Mouse (Mus musculus): ENCODE results near the gene Ppp1r13b. TPM values are rescaled to one million over a fixed set of nuclear protein-coding genes. Genes with fewer than 3 reads are reported as not detected.
"Not testable (repeated sequence)": the region's sequence is repeated elsewhere in the genome, so short reads cannot be mapped to it uniquely, and the experiment has no call there.

The Ppp1r13b gene
- 32.1 and 34.1 TPM in 2 replicates for polyA plus RNA-seq (2012; rRNA removed)

DNA sequence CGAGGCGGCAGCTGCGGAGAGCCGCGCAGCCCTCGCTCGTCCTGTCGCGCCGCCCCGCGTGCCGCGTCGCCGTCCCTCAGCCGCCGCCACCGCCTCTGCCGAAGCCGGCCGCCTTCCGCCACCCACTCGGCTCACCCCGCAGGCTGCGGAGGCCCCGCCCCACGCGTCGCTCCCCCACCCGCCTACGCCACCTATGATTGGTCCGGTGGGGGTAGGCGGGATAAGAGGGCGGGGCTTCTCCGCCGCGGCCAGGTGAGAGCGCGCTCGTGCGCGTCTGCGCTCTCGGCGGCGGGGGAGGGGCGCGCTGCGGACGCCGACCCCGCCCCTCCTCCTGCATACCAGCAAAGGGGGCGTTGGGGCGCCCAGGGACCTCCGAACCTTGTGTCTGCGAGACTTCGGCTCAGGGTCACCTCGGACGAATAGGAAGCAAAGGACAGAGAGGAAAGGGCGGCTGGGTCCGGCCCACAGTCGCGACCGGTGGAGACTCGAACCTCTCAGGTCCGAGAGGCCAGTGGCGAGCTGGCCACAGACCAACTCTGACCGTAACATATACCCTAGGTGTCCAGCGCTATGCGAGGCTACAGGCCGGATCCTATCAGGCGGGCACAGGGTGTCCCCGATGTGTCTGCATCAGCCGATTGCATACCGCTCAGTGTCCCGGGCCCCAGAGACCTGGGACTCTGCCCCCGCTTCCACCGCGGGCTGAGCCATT, at the start of gene Ppp1r13b:
Gene Ppp1r13b (minus strand): TSS at position 141 of the 712 bp plus-strand sequence.
- peak within 1 kb of the TSS; percentile 90 for H3K4me3 ChIP-seq (ENCODE audit: insufficient read depth, low read length)
- peak within 1 kb of the TSS; percentile 26 for H3K27ac ChIP-seq (ENCODE audit: insufficient read depth, low read length)
- TF ChIP-seq POLR2A (IDR thresholded peaks at IDR 0.05; ENCODE audit: extremely low read depth, insufficient read depth, low read length) (peak; percentile 49; the same call in 1 of the 2 replicates), CTCF (IDR thresholded peaks at IDR 0.05; ENCODE audit: extremely low read depth, insufficient read depth, low read length) (no peak)
- H3K4me1 ChIP-seq (ENCODE audit: control insufficient read depth, insufficient read depth, low read length) = no peaks in the 10 kb centered on the region

DNA sequence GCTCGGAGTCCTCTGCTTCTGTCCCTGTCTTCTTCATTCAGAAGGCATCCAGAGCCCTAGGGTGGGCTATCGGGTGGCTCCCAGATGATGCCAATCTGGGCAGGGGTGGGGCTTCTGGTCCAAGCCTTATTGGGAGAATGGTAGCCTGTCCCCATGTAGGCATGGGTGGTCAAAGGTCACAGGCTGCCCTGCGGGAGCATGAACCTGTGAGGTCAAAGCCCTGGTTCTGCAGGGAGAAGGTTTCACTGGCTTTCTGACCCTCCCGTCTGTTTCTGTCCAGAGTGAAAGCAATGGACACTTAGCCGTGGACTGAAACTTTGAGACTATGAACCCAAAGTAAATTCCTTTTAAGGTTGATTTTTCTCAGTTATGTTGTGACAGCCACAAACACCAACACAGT, 48.3 kb upstream of the Ppp1r13b start:
- TF ChIP-seq CTCF (IDR thresholded peaks at IDR 0.05; ENCODE audit: extremely low read depth, insufficient read depth, low read length) = no peak
- TF ChIP-seq POLR2A (IDR thresholded peaks at IDR 0.05; ENCODE audit: extremely low read depth, insufficient read depth, low read length) = no peak
- Histone ChIP-seq H3K4me1 (ENCODE audit: control insufficient read depth, insufficient read depth, low read length) (no peaks in the 10 kb centered on the region), H3K27ac (ENCODE audit: insufficient read depth, low read length) (no peak overlapping the region), H3K4me3 (ENCODE audit: insufficient read depth, low read length) (no peak overlapping the region)

DNA sequence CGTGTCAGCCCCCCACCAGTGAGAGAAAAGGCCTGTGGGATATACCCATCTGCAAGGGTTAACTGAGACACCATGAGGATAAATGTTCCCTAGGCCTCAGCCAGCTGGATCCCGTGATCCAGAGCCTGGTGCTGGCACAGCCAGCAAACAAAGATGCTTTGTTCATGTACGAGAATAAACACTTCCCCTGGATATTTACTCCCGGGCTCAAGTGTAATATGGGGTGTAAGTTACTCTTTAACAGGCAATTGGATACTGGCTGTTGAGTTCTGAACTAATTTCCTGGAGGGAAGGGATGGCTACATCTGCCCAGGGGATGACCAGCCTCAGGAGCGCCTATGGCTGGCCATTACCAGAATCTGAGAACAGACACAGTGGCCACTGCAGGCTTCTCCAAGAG, 43.8 kb upstream of the Ppp1r13b start:
- Histone ChIP-seq H3K27ac (ENCODE audit: insufficient read depth, low read length) (peak overlapping the region; percentile 72), H3K4me1 (ENCODE audit: control insufficient read depth, insufficient read depth, low read length) (0 out of 2 replicates have a peak, but pooled peaks cover 1% of the 10 kb centered on the region), H3K4me3 (ENCODE audit: insufficient read depth, low read length) (no peak overlapping the region)
- TF ChIP-seq POLR2A (IDR thresholded peaks at IDR 0.05; ENCODE audit: extremely low read depth, insufficient read depth, low read length) (no peak), CTCF (IDR thresholded peaks at IDR 0.05; ENCODE audit: extremely low read depth, insufficient read depth, low read length) (no peak)

DNA sequence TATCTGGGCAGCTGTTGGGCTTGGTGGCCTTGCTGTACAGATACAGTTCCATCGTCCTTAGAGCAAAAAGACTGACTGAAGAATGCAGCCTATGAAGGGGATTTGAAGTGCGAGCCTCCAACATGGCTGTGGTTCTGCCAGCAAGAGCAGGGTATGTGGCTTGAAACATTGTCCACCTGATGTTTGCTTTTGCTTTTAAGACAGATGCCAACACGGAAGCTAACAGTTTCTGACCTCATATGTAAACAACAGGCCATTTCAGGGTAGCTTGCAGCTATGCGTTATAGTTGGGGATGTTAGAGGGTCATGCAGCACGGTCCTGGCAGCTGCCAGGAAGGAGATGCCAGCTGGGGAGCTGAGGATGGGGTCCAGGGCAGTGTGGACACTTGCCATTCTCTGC, 42.6 kb upstream of the Ppp1r13b start:
- H3K4me3 ChIP-seq (ENCODE audit: insufficient read depth, low read length) = no peak overlapping the region
- TF ChIP-seq POLR2A (IDR thresholded peaks at IDR 0.05; ENCODE audit: extremely low read depth, insufficient read depth, low read length) (no peak), CTCF (IDR thresholded peaks at IDR 0.05; ENCODE audit: extremely low read depth, insufficient read depth, low read length) (no peak)
- peak overlapping the region; percentile 43 for H3K27ac ChIP-seq (ENCODE audit: insufficient read depth, low read length)
- 0 out of 2 replicates have a peak, but pooled peaks cover 1% of the 10 kb centered on the region for H3K4me1 ChIP-seq (ENCODE audit: control insufficient read depth, insufficient read depth, low read length)

DNA sequence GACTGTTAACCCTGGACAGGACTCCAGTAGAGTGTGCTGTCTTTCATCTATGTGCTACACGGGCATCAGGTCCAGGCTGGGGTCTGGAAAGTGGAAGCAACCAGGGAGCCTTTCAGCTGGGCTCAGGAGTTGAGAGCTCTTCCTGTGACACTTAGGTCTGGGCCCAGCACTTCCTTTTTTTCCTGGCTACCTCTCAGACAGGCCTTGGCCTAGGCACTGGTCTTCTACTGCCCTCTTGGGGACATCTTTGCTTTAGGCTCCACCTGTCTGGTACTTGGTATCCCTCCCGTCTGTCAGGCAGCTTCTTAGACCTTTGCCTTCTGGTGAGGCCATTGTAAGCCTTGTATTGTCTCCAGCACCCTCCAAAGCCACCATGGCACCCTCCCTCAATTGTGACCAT, 38.8 kb upstream of the Ppp1r13b start:
- TF ChIP-seq POLR2A (IDR thresholded peaks at IDR 0.05; ENCODE audit: extremely low read depth, insufficient read depth, low read length) (no peak), CTCF (IDR thresholded peaks at IDR 0.05; ENCODE audit: extremely low read depth, insufficient read depth, low read length) (peak; percentile 75)
- H3K27ac ChIP-seq (ENCODE audit: insufficient read depth, low read length) = no peak overlapping the region
- no peak overlapping the region for H3K4me3 ChIP-seq (ENCODE audit: insufficient read depth, low read length)
- 0 out of 2 replicates have a peak, but pooled peaks cover 1% of the 10 kb centered on the region for H3K4me1 ChIP-seq (ENCODE audit: control insufficient read depth, insufficient read depth, low read length)

DNA sequence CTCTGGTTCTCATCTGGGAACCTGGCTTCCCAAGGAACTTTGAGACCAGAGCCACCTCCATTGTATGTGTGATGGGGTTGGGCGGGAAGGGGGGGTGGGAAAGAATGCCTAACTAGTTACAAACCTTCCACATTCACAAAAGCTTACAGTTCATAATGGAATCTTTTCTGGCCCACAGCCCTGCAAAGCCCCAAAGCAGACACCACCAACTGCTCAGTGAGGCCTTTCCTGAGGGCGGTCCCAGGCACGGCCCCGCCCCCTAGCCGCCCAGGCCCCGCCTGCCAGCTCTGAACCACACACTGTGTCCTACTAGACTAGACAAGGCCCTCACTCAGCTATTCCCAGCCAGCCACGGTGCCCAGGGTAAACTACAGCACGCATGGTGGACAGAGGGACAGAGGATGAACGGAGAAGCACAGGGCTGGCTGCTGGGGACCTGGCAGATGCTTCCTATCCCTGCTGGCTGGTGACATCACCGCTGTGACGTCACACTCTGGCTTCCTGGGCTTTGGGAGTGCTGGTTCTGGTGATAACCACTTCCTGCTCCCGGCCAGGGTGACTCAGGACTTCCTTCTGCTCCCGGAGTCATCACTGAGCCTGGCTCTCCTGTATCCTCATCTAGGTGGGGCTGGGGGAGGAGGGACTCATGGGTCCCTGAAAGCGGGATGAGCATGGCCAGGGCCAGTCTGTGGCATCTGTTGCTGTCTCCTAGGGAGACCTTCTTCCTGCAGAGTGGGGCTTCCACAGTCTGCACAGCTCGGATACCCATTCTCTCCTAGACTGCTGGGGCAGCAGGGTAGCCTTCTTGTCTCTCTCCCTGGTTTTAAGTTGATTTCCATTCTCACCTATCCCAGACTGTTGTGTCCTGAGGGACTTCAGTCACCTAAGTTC, 38.1 kb upstream of the Ppp1r13b start:
- not testable (repeated sequence) for H3K4me1 ChIP-seq (ENCODE audit: control insufficient read depth, insufficient read depth, low read length); H3K27ac ChIP-seq (ENCODE audit: insufficient read depth, low read length); H3K4me3 ChIP-seq (ENCODE audit: insufficient read depth, low read length)

DNA sequence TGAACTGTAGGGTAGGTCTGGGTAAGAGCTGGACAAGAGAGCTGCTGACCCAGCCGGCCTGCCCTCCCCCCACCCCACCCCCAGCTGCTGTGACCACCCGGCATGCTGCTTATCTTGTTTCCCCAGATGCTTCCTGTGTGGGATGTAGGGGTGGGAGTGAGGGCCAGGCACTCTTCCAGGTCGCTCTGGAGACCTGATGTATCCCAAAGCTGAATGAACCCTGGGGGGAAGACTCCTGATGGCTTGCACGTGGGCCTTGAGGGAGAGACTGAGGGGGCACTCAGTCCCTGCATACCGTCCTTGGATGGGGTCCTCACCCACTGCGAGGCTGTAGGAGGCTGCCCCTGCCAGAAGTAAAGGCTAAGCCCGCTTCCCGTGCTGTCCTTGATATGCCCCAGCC, 37.2 kb upstream of the Ppp1r13b start:
- 0 out of 2 replicates have a peak, but pooled peaks cover 1% of the 10 kb centered on the region for H3K4me1 ChIP-seq (ENCODE audit: control insufficient read depth, insufficient read depth, low read length)
- TF ChIP-seq CTCF (IDR thresholded peaks at IDR 0.05; ENCODE audit: extremely low read depth, insufficient read depth, low read length) (no peak), POLR2A (IDR thresholded peaks at IDR 0.05; ENCODE audit: extremely low read depth, insufficient read depth, low read length) (no peak)
- H3K27ac ChIP-seq (ENCODE audit: insufficient read depth, low read length) = peak overlapping the region; percentile 39; the same call in 1 of the 2 replicates
- no peak overlapping the region for H3K4me3 ChIP-seq (ENCODE audit: insufficient read depth, low read length)

DNA sequence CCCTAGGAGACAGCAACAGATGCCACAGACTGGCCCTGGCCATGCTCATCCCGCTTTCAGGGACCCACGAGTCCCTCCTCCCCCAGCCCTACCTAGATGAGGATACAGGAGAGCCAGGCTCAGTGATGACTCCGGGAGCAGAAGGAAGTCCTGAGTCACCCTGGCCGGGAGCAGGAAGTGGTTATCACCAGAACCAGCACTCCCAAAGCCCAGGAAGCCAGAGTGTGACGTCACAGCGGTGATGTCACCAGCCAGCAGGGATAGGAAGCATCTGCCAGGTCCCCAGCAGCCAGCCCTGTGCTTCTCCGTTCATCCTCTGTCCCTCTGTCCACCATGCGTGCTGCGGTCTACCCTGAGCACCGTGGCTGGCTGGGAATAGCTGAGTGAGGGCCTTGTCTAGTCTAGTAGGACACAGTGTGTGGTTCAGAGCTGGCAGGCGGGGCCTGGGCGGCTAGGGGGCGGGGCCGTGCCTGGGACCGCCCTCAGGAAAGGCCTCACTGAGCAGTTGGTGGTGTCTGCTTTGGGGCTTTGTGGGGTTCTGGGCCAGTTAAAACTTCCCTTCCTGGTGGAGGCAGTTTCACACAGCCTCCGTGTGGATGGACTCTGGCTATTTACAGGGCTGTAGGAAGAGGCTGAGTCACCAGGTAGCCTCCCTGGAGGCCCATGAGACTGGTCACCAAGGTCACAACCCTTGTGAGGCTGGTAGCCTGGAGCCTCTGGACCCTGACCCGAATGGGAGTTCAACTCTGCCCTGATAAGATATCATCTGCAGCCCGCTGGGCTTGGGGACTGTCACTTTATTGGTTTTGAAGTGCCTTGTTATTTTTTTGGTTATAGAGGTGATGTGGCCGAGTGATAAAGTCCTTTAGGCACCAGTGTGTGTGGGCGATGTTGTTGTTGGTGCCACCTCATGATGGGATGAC, 36.4 kb upstream of the Ppp1r13b start:
- not testable (repeated sequence) for H3K4me1 ChIP-seq (ENCODE audit: control insufficient read depth, insufficient read depth, low read length); H3K4me3 ChIP-seq (ENCODE audit: insufficient read depth, low read length)
- H3K27ac ChIP-seq (ENCODE audit: insufficient read depth, low read length) = peak overlapping the region; percentile 21; the same call in 1 of the 2 replicates

DNA sequence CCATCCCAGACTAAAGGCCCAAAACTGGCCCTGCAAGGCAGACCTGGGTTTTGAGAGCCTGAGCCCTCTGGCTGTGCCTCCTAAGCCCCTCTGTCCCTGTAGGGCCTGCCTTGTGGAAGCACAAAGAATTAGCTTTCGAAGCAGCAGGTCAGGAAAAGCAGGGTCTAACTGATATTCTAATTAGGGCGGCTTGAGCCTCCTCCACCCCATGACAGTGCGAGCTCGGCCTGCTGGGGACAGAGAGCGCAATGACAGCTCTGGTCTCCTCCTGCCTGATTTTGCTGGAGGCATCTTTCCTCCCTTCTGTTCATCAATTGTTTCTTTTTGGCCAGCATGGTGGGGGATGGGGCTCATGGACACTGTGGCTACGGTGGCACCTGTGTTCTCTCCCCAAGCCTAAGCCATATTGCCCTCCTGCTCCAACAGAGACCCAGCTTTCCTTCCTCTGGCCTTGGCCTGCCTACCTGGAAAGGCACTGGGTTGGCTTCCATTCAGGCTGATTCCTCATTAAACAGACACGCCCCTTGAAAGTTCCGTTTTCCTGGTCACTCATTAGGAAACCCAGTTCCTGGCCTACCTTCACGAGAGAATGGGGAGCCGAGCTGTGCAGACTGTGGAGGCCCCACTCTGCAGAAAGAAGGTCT, 35.6 kb upstream of the Ppp1r13b start:
- Histone ChIP-seq H3K27ac (ENCODE audit: insufficient read depth, low read length) (no peak overlapping the region), H3K4me1 (ENCODE audit: control insufficient read depth, insufficient read depth, low read length) (no peaks in the 10 kb centered on the region), H3K4me3 (ENCODE audit: insufficient read depth, low read length) (no peak overlapping the region)
- TF ChIP-seq CTCF (IDR thresholded peaks at IDR 0.05; ENCODE audit: extremely low read depth, insufficient read depth, low read length) (no peak), POLR2A (IDR thresholded peaks at IDR 0.05; ENCODE audit: extremely low read depth, insufficient read depth, low read length) (no peak)
